Mouse (Mus musculus) hindbrain, embryonic 14.5 days (tissue): Measurements from ENCODE around the gene Gabrg3. TPM values are rescaled to one million over a fixed set of nuclear protein-coding genes. Genes with fewer than 3 reads are reported as not detected.
A peak's percentile ranks its signal among the peaks of the same experiment; 100 is the strongest.

Source experiments
- ATAC-seq: fragments of 200-750 bp; cut with Nextera tagmentation; 2 replicates; pipeline ENCODE4 v1.8.0; 2017; ENCODE audit warnings: moderate number of reproducible peaks, mild to moderate bottlenecking, moderate TSS enrichment, moderate library complexity; ENCODE audit not compliant: low FRiP score
- DNase-seq: peaks from one replicate; pipeline ENCODE4 v3.0.0-alpha.2; 2015; ENCODE audit warnings: low spot score
- H3K27ac ChIP-seq: fragments of 300-500 bp; sonication (generic); 2 replicates; pipeline ENCODE4 v1.5.1; 2014; ENCODE audit warnings: mild to moderate bottlenecking, moderate library complexity
- H3K27me3 ChIP-seq: fragments of 300-500 bp; sonication (generic); 2 replicates; pipeline ENCODE4 v1.6.1; 2014; ENCODE audit warnings: mild to moderate bottlenecking, low read length, mixed read lengths; ENCODE audit not compliant: control insufficient read depth, insufficient read depth
- H3K36me3 ChIP-seq: fragments of 300-500 bp; sonication (generic); replicated peaks from 2 replicates; pipeline ENCODE4 v1.6.1; 2014; ENCODE audit not compliant: control insufficient read depth, insufficient read depth
- H3K4me1 ChIP-seq: fragments of 300-500 bp; sonication (generic); replicated peaks from 2 replicates; pipeline ENCODE4 v1.6.1; 2014; ENCODE audit warnings: antibody characterized with exemption, low read length, mixed read lengths; ENCODE audit not compliant: control insufficient read depth, insufficient read depth
- H3K4me2 ChIP-seq: fragments of 300-500 bp; sonication (generic); replicated peaks from 2 replicates; pipeline ENCODE4 v1.6.1; 2014; ENCODE audit warnings: mild to moderate bottlenecking, moderate library complexity
- H3K4me3 ChIP-seq: fragments of 300-500 bp; sonication (generic); replicated peaks from 2 replicates; pipeline ENCODE4 v1.5.1; 2014; ENCODE audit warnings: mild to moderate bottlenecking, low read length
- H3K9ac ChIP-seq: fragments of 300-500 bp; sonication (generic); 2 replicates; pipeline ENCODE4 v1.6.1; 2014
- H3K9me3 ChIP-seq: fragments of 300-500 bp; sonication (generic); 2 replicates; pipeline ENCODE4 v1.6.1; 2016; ENCODE audit warnings: low read length; ENCODE audit not compliant: control insufficient read depth
- WGBS: fragments of 180-500 bp; shearing (Covaris S2); extraction: QIAGEN DNeasy Blood & Tissue Kit; methylation state at CpG from one replicate; pipeline ENCODE4 v1.1.7; 2014; 5-methylcytosine and 5-hydroxymethylcytosine counted together
- polyA plus RNA-seq: library from polyadenylated mRNA; unstranded; fragments of >200 nt; fragmentation: Nextera tagmentation; extraction: Ambion mirVana; gene quantifications from 2 replicates; pipeline ENCODE4 v1.2.1, GENCODE M21; 2014

Gabrg3 gene
- polyA plus RNA-seq, 1 experiment from 2014 or later = 9.9 TPM

DNA sequence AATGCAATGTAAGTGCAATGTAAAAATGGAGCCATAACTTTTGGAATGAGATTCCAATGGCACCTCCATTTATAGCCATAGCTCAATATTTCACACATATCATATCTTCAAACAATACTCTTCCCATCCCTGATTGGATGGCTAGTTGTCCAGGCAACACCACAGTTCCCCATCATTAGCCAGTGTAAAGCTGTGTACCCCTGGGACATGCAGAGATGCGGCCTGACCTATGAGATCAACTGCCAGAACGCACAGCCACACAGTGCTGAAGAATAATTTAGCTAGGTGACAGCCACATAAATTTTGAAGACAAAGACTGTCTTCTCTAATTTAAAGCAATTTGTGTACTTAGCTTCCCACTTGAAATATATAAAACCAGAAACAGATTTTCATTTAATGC, 472.1 kb downstream of the Gabrg3 start:
- Histone ChIP-seq H3K9me3 (no peaks in the 10 kb centered on the region), H3K4me1 (no peaks in the 10 kb centered on the region), H3K36me3 (no peaks in the 10 kb centered on the region), H3K9ac (no peak overlapping the region), H3K4me2 (no peak overlapping the region), H3K27ac (no peak overlapping the region), H3K4me3 (no peak overlapping the region), H3K27me3 (no peaks in the 10 kb centered on the region)
- 49% methylated on average over 2 of the region's 2 CpGs for WGBS
- no peak for DNase-seq
- peak; percentile 69; the same call in 1 of the 2 replicates for ATAC-seq

- no peak for ATAC-seq
These were observed 487.2 kb downstream of the Gabrg3 start for GRCm38 (mm10) chr7:56899762-56900161.

DNA sequence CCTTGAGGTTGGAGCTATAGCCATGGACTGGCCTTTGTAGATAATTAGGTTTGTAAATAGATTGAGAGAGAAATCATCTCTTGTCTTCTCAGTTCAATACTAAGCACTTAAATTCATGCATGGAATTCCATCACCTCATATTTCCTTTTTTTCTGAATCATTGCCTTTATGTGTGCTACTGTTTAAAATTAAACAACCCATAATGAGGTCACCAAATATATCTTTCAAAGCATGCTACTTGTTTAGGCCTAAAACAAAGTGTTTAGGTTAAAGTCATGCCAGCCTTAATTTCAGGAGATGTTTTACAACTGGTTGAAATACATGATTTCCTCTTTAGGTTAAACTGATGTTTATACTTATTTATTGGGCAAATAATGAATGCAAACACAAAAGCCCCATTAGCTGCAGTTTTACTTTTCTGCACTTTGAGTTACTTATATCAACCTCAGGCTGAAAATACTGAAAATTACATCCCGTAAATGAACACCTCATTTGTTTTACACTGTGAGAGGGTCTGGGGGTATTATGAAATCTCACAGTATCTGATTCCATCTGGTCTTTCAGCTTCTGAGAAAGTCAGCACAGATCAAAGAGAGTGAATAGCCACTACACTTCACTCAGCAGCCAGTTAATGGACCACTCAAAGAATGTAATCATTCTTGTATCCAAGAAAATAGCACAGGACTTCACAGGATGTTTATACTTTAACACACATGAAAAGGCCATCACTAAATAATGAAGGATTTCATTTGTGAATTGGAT, 519.5 kb downstream of the Gabrg3 start:
- no peak for DNase-seq
- 98% methylated on average over 1 of the region's 1 CpGs for WGBS
- Histone ChIP-seq H3K36me3 (no peaks in the 10 kb centered on the region), H3K4me1 (no peaks in the 10 kb centered on the region), H3K4me3 (no peak overlapping the region), H3K9me3 (peaks cover 8% of the 10 kb centered on the region), H3K27me3 (no peaks in the 10 kb centered on the region), H3K9ac (no peak overlapping the region), H3K27ac (no peak overlapping the region), H3K4me2 (no peak overlapping the region)
- no peak for ATAC-seq

More at GRCm38 (mm10) chr7:56899762-56900161, 487.2 kb downstream of the Gabrg3 start:
- Histone ChIP-seq H3K36me3 (no peaks in the 10 kb centered on the region), H3K27ac (no peak overlapping the region), H3K27me3 (no peaks in the 10 kb centered on the region), H3K4me1 (no peaks in the 10 kb centered on the region), H3K9ac (no peak overlapping the region), H3K9me3 (no peaks in the 10 kb centered on the region), H3K4me2 (no peak overlapping the region), H3K4me3 (no peak overlapping the region)
- 45% methylated on average over 4 of the region's 4 CpGs for WGBS
- no peak for DNase-seq

DNA sequence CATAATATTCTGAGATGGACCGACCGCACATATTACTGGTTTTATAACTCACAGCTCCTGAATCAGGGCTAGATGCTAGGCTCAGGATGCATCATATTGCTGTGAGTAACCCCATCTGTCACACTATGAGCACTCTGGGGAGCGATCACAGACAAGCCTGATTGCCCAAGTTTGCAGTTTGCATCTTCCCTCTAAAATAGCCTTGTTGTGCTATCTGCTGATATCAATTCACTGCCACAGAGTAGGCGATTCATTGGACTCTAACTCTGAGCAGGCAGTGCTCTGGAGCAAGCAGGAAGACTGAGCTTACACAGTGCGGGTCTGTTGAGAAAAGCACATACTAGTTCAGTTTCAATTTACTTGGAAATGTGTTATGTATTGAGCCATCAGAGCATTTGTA, 543.4 kb downstream of the Gabrg3 start:
- Histone ChIP-seq H3K27ac (no peak overlapping the region), H3K36me3 (no peaks in the 10 kb centered on the region), H3K9me3 (no peaks in the 10 kb centered on the region), H3K4me3 (no peak overlapping the region), H3K4me1 (no peaks in the 10 kb centered on the region), H3K4me2 (no peak overlapping the region), H3K9ac (no peak overlapping the region), H3K27me3 (no peaks in the 10 kb centered on the region)
- no peak for DNase-seq
- WGBS = 93% methylated on average over 5 of the region's 5 CpGs
- ATAC-seq = no peak

DNA sequence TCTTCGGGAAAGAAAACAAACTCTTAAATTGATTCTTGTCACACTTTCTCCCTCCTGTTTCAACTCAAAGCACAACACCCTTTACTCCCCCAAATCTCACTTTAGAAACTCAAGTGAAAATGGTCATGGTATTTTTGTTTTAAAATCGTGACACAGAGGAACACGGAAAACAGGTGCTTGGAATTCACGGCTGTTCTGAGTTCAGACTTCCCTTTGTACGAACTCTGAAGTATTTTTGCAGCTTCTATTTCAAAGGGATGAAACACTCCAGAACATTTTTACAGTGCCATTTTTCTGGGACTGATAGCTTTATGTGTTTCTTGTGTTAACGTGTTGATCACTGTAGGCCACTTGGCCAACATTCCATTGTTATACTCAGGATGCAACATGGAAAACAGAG, 561.5 kb downstream of the Gabrg3 start:
- no peak overlapping the region for H3K4me3 ChIP-seq
- H3K9me3 ChIP-seq = no peaks in the 10 kb centered on the region
- H3K27me3 ChIP-seq = no peaks in the 10 kb centered on the region
- H3K9ac ChIP-seq = no peak overlapping the region
- 90% methylated on average over 6 of the region's 6 CpGs for WGBS
- no peak for ATAC-seq
- no peak overlapping the region for H3K27ac ChIP-seq
- no peak for DNase-seq
- H3K4me2 ChIP-seq = no peak overlapping the region
- H3K36me3 ChIP-seq = no peaks in the 10 kb centered on the region
- no peaks in the 10 kb centered on the region for H3K4me1 ChIP-seq

- Histone ChIP-seq H3K9ac (no peak overlapping the region), H3K9me3 (no peaks in the 10 kb centered on the region), H3K4me3 (no peak overlapping the region), H3K36me3 (no peaks in the 10 kb centered on the region), H3K4me1 (no peaks in the 10 kb centered on the region), H3K27ac (no peak overlapping the region), H3K4me2 (no peak overlapping the region), H3K27me3 (no peaks in the 10 kb centered on the region)
- DNase-seq (no peak), ATAC-seq (no peak)
- 82% methylated on average over 1 of the region's 1 CpGs for WGBS
These were observed 585.1 kb downstream of the Gabrg3 start for GRCm38 (mm10) chr7:56801841-56802240.

- H3K27me3 ChIP-seq = no peaks in the 10 kb centered on the region
- no peak overlapping the region for H3K27ac ChIP-seq
- no peaks in the 10 kb centered on the region for H3K4me1 ChIP-seq
- ATAC-seq (no peak), DNase-seq (no peak)
- 89% methylated on average over 1 of the region's 1 CpGs for whole genome bisulfite sequencing
- no peak overlapping the region for H3K4me3 ChIP-seq
- H3K36me3 ChIP-seq = no peaks in the 10 kb centered on the region
- no peak overlapping the region for H3K4me2 ChIP-seq
- H3K9me3 ChIP-seq = no peaks in the 10 kb centered on the region
- no peak overlapping the region for H3K9ac ChIP-seq
These were observed 607.9 kb downstream of the Gabrg3 start for GRCm38 (mm10) chr7:56779122-56779521.

DNA sequence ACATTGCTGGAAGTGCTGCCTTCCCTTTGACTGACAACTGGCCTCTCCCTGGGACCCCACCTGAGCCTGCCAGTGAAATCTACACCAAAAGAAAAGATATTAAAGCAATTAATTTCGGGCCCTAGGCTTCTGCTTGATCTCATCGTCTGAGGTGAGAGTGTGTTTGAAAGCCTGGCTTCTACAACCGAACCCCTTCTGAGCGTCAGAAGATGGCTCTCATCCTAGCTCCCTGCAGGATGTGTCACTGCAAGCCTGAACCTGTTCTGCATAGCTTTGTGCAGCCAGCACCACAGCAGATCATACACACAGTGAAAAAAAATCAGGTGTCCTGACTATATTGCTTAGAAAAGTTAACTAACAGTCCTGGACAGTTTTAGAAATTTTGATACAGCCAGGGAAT, 618.8 kb downstream of the Gabrg3 start:
- DNase-seq = no peak
- 74% methylated on average over 4 of the region's 4 CpGs for WGBS
- no peaks in the 10 kb centered on the region for H3K36me3 ChIP-seq

GRCm38 (mm10) chr7:56767796-56768195, 619.2 kb downstream of the Gabrg3 start:
- H3K4me3 ChIP-seq = no peak overlapping the region
- H3K4me2 ChIP-seq = no peak overlapping the region
- no peaks in the 10 kb centered on the region for H3K27me3 ChIP-seq
- no peak for DNase-seq
- H3K4me1 ChIP-seq = no peaks in the 10 kb centered on the region
- H3K9me3 ChIP-seq = no peaks in the 10 kb centered on the region
- no peak for ATAC-seq
- no peak overlapping the region for H3K27ac ChIP-seq
- WGBS = 82% methylated on average over 1 of the region's 1 CpGs
- H3K9ac ChIP-seq = no peak overlapping the region
- no peaks in the 10 kb centered on the region for H3K36me3 ChIP-seq

More for the DNA sequence above, 618.8 kb downstream of the Gabrg3 start:
- H3K9ac ChIP-seq = no peak overlapping the region
- H3K9me3 ChIP-seq = no peaks in the 10 kb centered on the region
- no peaks in the 10 kb centered on the region for H3K27me3 ChIP-seq
- H3K4me3 ChIP-seq = no peak overlapping the region
- H3K4me2 ChIP-seq = no peak overlapping the region
- H3K4me1 ChIP-seq = no peaks in the 10 kb centered on the region
- no peak overlapping the region for H3K27ac ChIP-seq
- ATAC-seq = no peak
